Mouse (Mus musculus) adrenal gland, adult 8-10 months (tissue): Measurements from ENCODE around the gene Apobec3. TPM values are rescaled to one million over a fixed set of nuclear protein-coding genes. Genes with fewer than 3 reads are reported as not detected.
"Not testable (repeated sequence)": the region's sequence is repeated elsewhere in the genome, so short reads cannot be mapped to it uniquely, and the experiment has no call there.

ENCODE experiments used
- DNase-seq: peaks from one replicate; pipeline ENCODE4 v3.0.0; 2022
- total RNA-seq, 4 experiments: library from RNA; stranded (reverse); gene quantifications; 2 replicates each; pipeline ENCODE4 v1.2.4; 2022

Gene Apobec3
- total RNA-seq, 4 experiments from 2014 or later: 16.1 to 29.3 (median 22.9) TPM

GRCm38 (mm10) chr15:79895221-79896079 lies 4.0 kb downstream of the Apobec3 start:
- DNase-seq: not testable (repeated sequence)

GRCm38 (mm10) chr15:79896080-79896725 lies 4.7 kb downstream of the Apobec3 start:
- DNase-seq: no peak

GRCm38 (mm10) chr15:79898988-79899387 lies 7.5 kb downstream of the Apobec3 start:
- no peak for DNase-seq

GRCm38 (mm10) chr15:79899828-79900510 lies 8.5 kb downstream of the Apobec3 start:
- DNase-seq: no peak

- DNase-seq: no peak
Measured at GRCm38 (mm10) chr15:79900751-79901150, 9.3 kb downstream of the Apobec3 start.

- no peak for DNase-seq
Measured at GRCm38 (mm10) chr15:79901399-79901798, 9.9 kb downstream of the Apobec3 start.

GRCm38 (mm10) chr15:79903081-79903480 lies 11.6 kb downstream of the Apobec3 start:
- not testable (repeated sequence) for DNase-seq

GRCm38 (mm10) chr15:79903963-79904362 lies 12.5 kb downstream of the Apobec3 start:
- no peak for DNase-seq

- DNase-seq: not testable (repeated sequence)
Measured at GRCm38 (mm10) chr15:79904678-79905077, 13.2 kb downstream of the Apobec3 start.

GRCm38 (mm10) chr15:79905211-79905610 lies 13.8 kb downstream of the Apobec3 start:
- no peak for DNase-seq

GRCm38 (mm10) chr15:79906855-79907254 lies 15.4 kb downstream of the Apobec3 start:
- no peak for DNase-seq

GRCm38 (mm10) chr15:79909006-79909405 lies 17.5 kb downstream of the Apobec3 start:
- DNase-seq: not testable (repeated sequence)

GRCm38 (mm10) chr15:79910812-79911211 lies 19.4 kb downstream of the Apobec3 start:
- not testable (repeated sequence) for DNase-seq

GRCm38 (mm10) chr15:79911339-79911738 lies 19.9 kb downstream of the Apobec3 start:
- no peak for DNase-seq

- no peak for DNase-seq
Measured at GRCm38 (mm10) chr15:79913761-79914346, 22.4 kb downstream of the Apobec3 start.

GRCm38 (mm10) chr15:79914357-79914756 lies 22.9 kb downstream of the Apobec3 start:
- no peak for DNase-seq

GRCm38 (mm10) chr15:79916150-79916549 lies 24.7 kb downstream of the Apobec3 start:
- DNase-seq: no peak

- no peak for DNase-seq
Measured at GRCm38 (mm10) chr15:79917111-79917720, 25.8 kb downstream of the Apobec3 start.

- no peak for DNase-seq
Measured at GRCm38 (mm10) chr15:79918485-79918884, 27.0 kb downstream of the Apobec3 start.

- DNase-seq: no peak
Measured at GRCm38 (mm10) chr15:79919787-79920186, 28.3 kb downstream of the Apobec3 start.

GRCm38 (mm10) chr15:79926856-79927416 lies 35.5 kb downstream of the Apobec3 start:
- DNase-seq: no peak

GRCm38 (mm10) chr15:79927637-79928122 lies 36.2 kb downstream of the Apobec3 start:
- peak; percentile 92 for DNase-seq
